Mouse (Mus musculus): ENCODE measurements around the gene Colgalt1. TPM values are rescaled to one million over a fixed set of nuclear protein-coding genes. Genes with fewer than 3 reads are reported as not detected.

The Colgalt1 gene
- polyA plus RNA-seq (2017; shearing (Covaris generic)) = 4.4 TPM

GRCm38 (mm10) chr8:71610822-71611651 is at the start of gene Colgalt1:
TSS of gene Colgalt1 (plus strand) at chr8:71610998.

GRCm38 (mm10) chr8:71566501-71566900 is 44.3 kb upstream of the Colgalt1 start, which contains the start of gene Nxnl1:
TSS of gene Nxnl1 (minus strand) at chr8:71566601.

GRCm38 (mm10) chr8:71568387-71568937 is 42.3 kb upstream of the Colgalt1 start, which contains the start of gene Slc27a1:
TSS of gene Slc27a1 (plus strand) at chr8:71568882.

GRCm38 (mm10) chr8:71591471-71592373 is 19.1 kb upstream of the Colgalt1 start, which contains the start of gene Pgls:
TSS of gene Pgls (plus strand) at chr8:71592176.

GRCm38 (mm10) chr8:71597451-71597850 is 13.3 kb upstream of the Colgalt1 start, which contains the start of gene Fam129c:
TSS of gene Fam129c (plus strand) at chr8:71597648.

GRCm38 (mm10) chr8:71671549-71671965 is 60.8 kb downstream of the Colgalt1 start, which contains the start of gene Unc13a:
TSS of gene Unc13a (minus strand) at chr8:71671757.

Other genes starting within 250 kb of the Colgalt1 start
- gene Use1, start 244.2 kb upstream of the Colgalt1 start, polyA plus RNA-seq (2017; shearing (Covaris generic)) = 210 TPM
- gene Ocel1, start 239.7 kb upstream of the Colgalt1 start, polyA plus RNA-seq (2017; shearing (Covaris generic)) = 5.3 TPM
- gene Nr2f6, start 229.0 kb upstream of the Colgalt1 start, polyA plus RNA-seq (2017; shearing (Covaris generic)) = not detected
- gene Ushbp1, start 215.2 kb upstream of the Colgalt1 start, polyA plus RNA-seq (2017; shearing (Covaris generic)) = 0.11 TPM
- 126 TPM for gene Babam1, start 214.1 kb upstream of the Colgalt1 start, polyA plus RNA-seq (2017; shearing (Covaris generic))
- 0.68 TPM for gene Ankle1, start 205.0 kb upstream of the Colgalt1 start, polyA plus RNA-seq (2017; shearing (Covaris generic))
- gene Abhd8, start 147.3 kb upstream of the Colgalt1 start, polyA plus RNA-seq (2017; shearing (Covaris generic)) = 73.3 TPM
- 93.2 TPM for gene Mrpl34, start 146.0 kb upstream of the Colgalt1 start, polyA plus RNA-seq (2017; shearing (Covaris generic))
- 64.2 TPM for gene Dda1, start 141.8 kb upstream of the Colgalt1 start, polyA plus RNA-seq (2017; shearing (Covaris generic))
- 0.14 TPM for gene Ano8, start 125.0 kb upstream of the Colgalt1 start, polyA plus RNA-seq (2017; shearing (Covaris generic))
- gene Gtpbp3, start 122.9 kb upstream of the Colgalt1 start, polyA plus RNA-seq (2017; shearing (Covaris generic)) = 3.4 TPM
- gene Plvap, start 99.2 kb upstream of the Colgalt1 start, polyA plus RNA-seq (2017; shearing (Covaris generic)) = not detected
- not detected for gene Ccdc194, start 85.3 kb upstream of the Colgalt1 start, polyA plus RNA-seq (2017; shearing (Covaris generic))
- gene Bst2, start 73.5 kb upstream of the Colgalt1 start, polyA plus RNA-seq (2017; shearing (Covaris generic)) = 173 TPM
- gene Mvb12a, start 68.1 kb upstream of the Colgalt1 start, polyA plus RNA-seq (2017; shearing (Covaris generic)) = 55.1 TPM
- gene Tmem221, start 52.1 kb upstream of the Colgalt1 start, polyA plus RNA-seq (2017; shearing (Covaris generic)) = 0.40 TPM
- gene Nxnl1, start 44.4 kb upstream of the Colgalt1 start, polyA plus RNA-seq (2017; shearing (Covaris generic)) = 0.12 TPM
- 12.4 TPM for gene Slc27a1, start 42.1 kb upstream of the Colgalt1 start, polyA plus RNA-seq (2017; shearing (Covaris generic))
- gene Pgls, start 18.8 kb upstream of the Colgalt1 start, polyA plus RNA-seq (2017; shearing (Covaris generic)) = 21.4 TPM
- gene Fam129c, start 13.3 kb upstream of the Colgalt1 start, polyA plus RNA-seq (2017; shearing (Covaris generic)) = 2.2 TPM
- gene Unc13a, start 60.8 kb downstream of the Colgalt1 start, polyA plus RNA-seq (2017; shearing (Covaris generic)) = 0.86 TPM
- 86.8 TPM for gene Jak3, start 65.3 kb downstream of the Colgalt1 start, polyA plus RNA-seq (2017; shearing (Covaris generic))
- gene Insl3, start 78.2 kb downstream of the Colgalt1 start, polyA plus RNA-seq (2017; shearing (Covaris generic)) = 15.2 TPM
- gene B3gnt3, start 90.8 kb downstream of the Colgalt1 start, polyA plus RNA-seq (2017; shearing (Covaris generic)) = 5.7 TPM
- 256 TPM for gene Fcho1, start 114.7 kb downstream of the Colgalt1 start, polyA plus RNA-seq (2017; shearing (Covaris generic))

Measured in CD4-positive, CD25-positive, alpha-beta regulatory T cell, adult 9 weeks (primary cell).